Mouse (Mus musculus): ENCODE results near the gene 4931428L18Rik.

GRCm38 (mm10) chr1:31220599-31221250, 1.8 kb downstream of the 4931428L18Rik start:
- TF ChIP-seq CTCF (IDR thresholded peaks at IDR 0.05; ENCODE audit: borderline replicate concordance, insufficient read depth, low read length) (no peak), POLR2A (IDR thresholded peaks at IDR 0.05; ENCODE audit: low read depth, low read length) (no peak)

Data from embryonic fibroblast, embryonic 13.5 days (primary cell).